Mouse (Mus musculus): ENCODE results near the gene Hoxb9.

Gene Hoxb9

GRCm38 (mm10) chr11:96284774-96285734, 13.8 kb downstream of the Hoxb9 start:
- no peak for DNase-seq (ENCODE audit: low spot score)

- DNase-seq (ENCODE audit: low spot score) = no peak
Measured at GRCm38 (mm10) chr11:96285771-96286738, 14.8 kb downstream of the Hoxb9 start, which contains the start of gene Hoxb7. Gene Hoxb7 (plus strand): TSS chr11:96286623.

DNA sequence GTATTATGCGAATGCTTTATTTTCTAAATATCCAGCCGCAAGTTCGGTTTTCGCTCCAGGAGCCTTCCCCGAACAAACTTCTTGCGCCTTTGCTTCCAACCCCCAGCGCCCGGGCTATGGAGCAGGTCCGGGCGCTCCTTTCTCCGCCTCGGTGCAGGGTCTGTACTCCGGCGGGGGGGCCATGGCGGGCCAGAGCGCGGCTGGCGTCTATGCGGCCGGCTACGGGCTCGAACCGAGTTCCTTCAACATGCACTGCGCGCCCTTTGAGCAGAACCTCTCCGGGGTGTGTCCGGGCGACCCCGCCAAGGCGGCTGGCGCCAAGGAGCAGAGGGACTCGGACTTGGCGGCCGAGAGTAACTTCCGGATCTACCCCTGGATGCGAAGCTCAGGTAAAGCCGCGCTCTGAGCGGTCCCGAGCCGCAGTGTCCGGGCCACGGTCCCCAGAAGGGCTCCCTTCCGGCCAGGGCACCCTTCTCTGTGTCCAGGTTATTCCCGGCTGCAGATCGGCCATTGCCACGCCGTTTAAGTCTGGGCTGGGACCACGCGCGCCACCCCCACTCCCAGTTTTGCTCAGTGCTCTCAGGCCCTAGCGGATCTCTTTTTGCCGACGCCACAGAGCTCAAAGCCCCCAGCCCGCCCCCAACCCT, 15.6 kb downstream of the Hoxb9 start:
- DNase-seq (ENCODE audit: low spot score) = no peak

DNA sequence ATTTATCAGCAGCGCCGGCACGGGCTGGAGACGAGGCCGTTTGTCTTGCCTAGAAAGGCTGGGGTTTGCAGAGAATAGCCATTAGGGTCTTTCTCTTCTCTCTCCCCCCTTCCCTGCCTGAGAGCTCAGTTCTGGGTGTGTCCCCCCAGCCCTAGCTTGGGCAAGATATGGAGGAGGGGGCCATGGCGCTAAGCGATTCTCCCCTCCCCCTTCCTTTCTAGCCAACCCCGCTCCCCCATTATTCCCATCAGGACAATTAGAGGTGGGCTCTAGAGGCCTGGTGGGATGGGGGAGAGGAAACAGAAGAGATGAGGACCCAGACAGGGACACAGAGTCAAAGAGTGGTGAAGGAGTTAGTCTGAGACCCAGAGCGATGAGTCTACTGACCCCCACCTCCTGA, 16.2 kb downstream of the Hoxb9 start:
- DNase-seq (ENCODE audit: low spot score) = no peak

DNA sequence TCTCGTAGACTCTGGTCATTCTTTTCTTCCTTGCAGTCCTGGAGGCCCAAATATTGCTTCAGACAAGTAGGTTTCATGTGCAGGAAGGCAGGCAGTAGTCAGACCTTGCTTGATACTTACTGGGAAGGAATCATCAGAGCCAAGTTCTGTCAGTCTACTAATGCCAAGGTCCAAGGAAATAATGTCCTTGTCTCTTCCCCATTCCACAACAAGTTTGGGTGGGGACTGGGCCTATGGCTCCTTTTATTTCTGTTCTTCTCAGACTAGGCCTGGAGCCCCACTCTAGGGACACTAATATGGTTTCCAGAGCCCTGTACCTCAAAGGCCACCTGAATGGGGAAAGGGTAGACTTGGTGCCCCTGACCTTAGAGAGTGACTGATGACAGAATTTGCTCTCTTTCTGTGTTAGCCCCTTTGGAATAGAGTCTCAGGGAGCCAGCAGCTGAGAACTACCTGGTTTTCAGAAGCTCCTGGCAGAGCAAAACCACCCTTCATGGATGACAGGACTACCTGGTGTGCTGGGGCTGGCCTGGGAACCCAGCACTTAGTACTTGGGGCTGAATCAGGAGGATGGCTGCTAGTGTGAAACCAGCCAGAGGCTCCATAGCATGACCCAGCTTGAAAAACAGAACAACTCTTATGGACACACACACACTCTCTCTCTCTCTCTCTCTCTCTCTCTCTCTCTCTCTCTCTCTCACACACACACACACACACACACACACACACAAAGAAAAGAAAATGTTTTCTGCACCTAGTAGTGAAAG, 17.4 kb downstream of the Hoxb9 start:
- no peak for DNase-seq (ENCODE audit: low spot score)

DNA sequence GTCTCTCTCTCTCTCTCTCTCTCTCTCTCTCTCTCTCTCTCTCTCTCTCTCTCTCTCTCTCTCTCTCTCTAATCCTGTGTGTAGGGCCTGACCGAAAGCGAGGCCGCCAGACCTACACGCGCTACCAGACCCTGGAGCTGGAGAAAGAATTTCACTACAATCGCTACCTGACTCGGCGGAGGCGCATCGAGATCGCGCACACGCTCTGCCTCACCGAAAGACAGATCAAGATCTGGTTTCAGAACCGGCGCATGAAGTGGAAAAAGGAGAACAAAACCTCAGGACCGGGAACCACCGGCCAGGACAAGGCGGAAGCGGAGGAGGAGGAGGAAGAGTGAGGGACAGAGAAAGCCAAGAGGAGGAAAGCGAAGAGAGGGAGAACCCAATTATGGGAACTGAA, 18.0 kb downstream of the Hoxb9 start:
- no peak for DNase-seq (ENCODE audit: low spot score)

GRCm38 (mm10) chr11:96289837-96290236, 18.6 kb downstream of the Hoxb9 start:
- DNase-seq (ENCODE audit: low spot score) = no peak

DNA sequence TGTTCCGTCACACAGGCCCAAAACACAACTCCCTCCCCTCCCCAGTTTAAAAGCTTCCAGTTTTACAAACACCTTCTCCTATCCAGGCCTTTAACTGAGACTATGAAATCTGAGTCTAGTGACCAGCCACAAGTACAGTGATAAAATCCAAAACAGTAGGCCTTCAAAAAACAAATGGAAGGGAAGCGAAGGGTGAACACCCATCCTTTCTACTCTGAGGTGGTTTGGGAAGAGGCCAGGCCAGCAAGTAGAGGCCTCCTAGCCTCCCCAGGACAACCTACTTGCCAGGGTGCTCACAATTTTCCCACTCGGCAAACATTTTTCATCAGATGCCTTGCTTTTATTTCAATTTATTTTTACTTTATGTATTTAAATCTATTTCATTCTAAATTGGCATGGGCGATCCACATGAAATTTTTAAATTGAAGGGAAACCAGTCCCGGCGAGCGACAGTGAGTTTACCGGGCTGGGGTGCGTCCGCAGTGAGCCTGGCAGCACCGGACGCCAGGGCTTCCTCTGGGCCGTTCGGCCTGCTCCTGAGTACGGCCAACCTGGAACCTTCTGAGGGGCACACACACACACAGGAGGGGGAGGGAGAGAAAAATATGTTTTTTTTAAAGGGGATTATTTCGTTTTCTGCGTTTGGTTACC, 19.6 kb downstream of the Hoxb9 start:
- no peak for DNase-seq (ENCODE audit: low spot score)

DNA sequence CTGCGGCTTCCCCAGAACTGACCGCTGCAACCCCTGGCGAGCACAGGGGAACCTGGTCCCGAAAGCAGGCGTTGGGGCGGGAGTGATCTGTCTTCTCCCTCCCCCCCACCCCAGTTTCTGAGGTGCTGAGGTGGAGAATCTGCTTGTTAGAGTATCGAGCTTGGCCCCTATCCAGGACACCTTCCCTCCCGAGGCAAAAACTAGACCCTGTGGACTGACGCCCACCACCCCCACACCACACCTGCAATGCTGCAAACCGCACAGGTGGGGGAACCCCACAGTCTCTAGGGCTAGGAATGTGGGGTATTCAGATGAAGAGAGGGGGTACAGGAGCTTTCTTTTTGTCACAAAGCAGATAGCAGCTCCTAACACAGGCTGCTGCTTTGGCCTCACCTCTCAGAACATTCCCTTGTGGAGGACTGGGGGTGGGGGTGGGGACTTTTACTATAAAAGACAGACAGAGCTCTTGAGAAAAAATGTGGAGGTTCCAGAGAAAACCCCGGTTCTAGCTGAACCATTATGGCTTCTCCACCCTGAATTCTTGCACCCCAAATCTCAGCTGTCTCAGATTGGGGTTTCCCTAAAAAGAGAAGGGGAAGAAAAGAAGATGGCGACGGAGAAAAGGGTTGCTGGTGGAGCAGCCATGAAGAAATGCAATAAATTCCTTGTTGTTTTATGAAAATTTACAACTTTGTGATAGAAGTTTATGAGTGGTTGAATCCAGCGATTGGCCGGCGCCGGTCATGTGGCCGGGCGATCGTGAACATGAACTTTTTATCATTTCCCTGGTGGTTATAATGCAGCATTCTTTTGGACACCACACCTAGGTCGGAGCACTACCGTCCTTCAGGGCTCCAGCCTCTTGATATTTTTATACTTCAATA, 20.7 kb downstream of the Hoxb9 start, which contains the start of gene Hoxb6:
Gene Hoxb6, plus strand, starts transcription at position 796 of the 884 bp plus-strand sequence.
- DNase-seq (ENCODE audit: low spot score) = no peak

GRCm38 (mm10) chr11:96292565-96293301, 21.5 kb downstream of the Hoxb9 start:
- no peak for DNase-seq (ENCODE audit: low spot score)

DNA sequence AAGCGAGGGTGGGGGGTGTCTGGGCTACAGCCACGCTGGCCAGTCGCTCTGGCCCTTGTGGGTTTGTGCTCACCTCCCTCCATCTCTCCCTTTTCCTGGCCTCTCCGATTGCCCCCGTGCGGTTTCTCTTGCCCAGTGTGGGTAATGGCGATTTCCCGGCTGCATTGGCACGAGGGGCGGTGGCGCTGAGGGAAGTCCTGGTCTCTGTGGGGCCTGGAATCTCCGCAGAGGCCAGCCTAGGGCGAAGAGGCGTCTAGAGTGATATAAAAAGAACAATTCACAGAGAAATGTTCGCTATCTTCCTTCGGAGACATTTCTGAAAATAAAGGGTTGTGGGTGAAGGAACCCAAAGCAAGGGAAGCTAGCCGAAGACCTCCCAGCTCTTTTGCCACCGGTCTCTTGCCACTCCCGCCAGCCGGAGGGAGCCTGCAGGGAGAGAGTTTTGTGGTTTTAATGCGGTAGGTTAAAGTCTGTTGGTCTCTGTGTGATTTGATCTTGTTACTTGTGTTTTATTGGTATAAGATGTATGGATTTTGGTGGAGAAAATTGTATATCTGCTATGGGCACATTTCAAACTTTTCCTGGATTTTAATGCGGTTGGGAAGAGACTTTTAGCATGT, 22.2 kb downstream of the Hoxb9 start:
- DNase-seq (ENCODE audit: low spot score) = no peak

DNA sequence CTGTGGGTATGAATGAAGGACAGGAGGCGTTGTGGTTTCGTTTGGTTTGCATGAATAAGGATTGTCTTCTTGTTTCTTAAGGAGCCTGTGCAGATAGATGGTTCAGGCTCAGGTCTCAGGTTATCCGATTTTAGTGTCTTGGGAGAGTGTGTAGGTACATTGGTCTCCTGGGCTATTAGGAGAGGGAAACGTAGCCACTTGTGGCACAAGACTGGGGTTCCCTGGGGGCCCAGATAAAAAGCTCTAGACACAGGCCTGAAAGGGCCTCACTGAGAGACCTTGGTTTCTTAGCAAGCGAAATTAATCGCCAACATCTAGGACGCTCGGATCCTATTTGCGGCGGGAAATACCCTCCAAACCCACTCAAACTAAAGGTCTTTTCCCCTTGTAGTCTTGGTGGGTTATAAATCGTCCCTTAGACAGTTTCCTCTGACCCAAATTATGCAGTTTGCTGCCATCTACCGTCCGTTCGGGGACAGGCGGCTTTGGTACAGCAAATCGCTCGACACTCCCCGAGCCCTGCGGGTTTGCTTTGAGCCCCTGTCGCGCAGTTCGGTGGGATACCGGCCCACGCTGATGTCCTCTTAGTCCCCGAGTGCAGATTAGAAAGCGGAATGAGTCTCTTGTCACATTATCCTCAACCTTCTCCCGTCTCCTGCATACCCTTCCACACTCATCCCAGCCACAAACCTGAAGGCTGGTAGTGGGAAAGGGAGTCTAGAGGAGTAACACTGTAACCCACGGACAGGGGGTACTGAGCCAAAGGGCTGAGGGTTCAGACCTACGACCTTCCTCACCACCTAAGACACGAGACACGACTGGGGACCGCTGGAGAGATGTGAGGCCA, 23.2 kb downstream of the Hoxb9 start:
- no peak for DNase-seq (ENCODE audit: low spot score)

DNA sequence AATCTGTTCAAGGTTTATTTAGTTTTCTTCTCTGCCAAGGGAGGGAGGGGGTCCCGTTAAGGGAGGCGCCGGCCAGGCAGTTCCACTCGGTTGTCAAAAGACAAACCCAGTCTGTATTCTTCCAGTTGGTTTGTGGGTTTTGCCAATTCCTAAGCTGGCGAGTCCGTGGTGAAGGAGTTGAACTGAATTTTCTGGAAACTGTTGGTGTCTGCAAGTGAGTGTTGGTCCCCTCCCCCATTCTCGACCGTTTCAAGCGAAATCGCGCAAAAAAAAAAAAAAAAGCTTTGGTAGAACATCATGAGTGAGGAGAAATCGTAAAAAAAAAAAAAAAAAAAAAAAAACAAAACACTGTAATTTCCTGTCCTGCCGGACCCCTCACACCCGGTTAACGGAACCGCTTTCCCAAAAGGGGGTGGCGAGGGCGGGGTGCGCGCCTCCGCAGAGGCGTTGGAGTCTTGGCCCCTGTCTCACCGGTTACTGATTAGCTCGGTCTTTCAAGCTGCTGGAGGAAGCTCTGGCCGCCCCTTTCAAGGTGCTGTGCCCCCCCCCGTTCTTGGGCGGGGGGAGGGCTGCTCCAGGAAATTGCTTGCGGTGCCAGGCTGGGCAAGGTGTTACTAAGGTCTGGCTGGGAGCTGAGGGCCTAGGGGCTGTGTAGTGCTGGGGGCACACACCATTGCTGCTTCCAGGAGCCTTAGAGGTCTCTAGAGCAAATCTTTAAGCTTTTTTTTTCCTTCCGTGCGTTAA, 24.0 kb downstream of the Hoxb9 start:
- no peak for DNase-seq (ENCODE audit: low spot score)

GRCm38 (mm10) chr11:96296997-96297396, 25.7 kb downstream of the Hoxb9 start:
- DNase-seq (ENCODE audit: low spot score) = no peak

DNA sequence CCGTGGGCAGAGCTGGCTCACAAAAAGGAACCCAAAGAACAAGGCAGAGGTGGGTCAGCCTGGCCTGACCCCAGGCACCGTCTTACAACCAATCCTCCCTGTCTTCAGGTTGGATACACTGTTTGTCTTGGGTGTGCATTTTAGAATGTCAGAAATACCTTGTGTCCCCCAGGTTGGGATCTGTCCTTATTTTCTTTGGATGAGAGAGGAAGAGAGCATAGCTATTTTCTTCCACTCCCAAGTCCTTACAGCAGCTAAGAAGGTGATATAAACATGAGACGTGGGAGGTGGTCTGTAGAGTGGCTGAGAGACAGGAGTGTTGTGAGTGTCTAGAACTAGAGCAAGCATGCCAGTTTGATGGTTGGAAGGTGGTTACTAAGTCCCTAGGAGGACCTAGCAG, 26.2 kb downstream of the Hoxb9 start:
- no peak for DNase-seq (ENCODE audit: low spot score)

GRCm38 (mm10) chr11:96297968-96298635, 26.8 kb downstream of the Hoxb9 start:
- DNase-seq (ENCODE audit: low spot score) = no peak

Measured in layer of hippocampus, adult 9-10 months (tissue).